Mouse (Mus musculus) heart, embryonic 16.5 days (tissue): ENCODE results near the gene Ferd3l. TPM values are rescaled to one million over a fixed set of nuclear protein-coding genes. Genes with fewer than 3 reads are reported as not detected.

Experiments used
- ATAC-seq: fragments of 200-750 bp; cut with Nextera tagmentation; replicated peaks from 2 replicates; pipeline ENCODE4 v1.8.0; 2017; ENCODE audit warnings: moderate number of reproducible peaks; ENCODE audit not compliant: insufficient read depth, low FRiP score; ENCODE audit errors: extremely low read depth
- H3K27ac ChIP-seq: fragments of 300-500 bp; sonication (generic); 2 replicates; pipeline ENCODE4 v1.5.1; 2014; ENCODE audit warnings: mild to moderate bottlenecking, low read length, control low read depth, moderate library complexity
- H3K27me3 ChIP-seq: fragments of 300-500 bp; sonication (generic); 2 replicates; pipeline ENCODE4 v1.6.1; 2014; ENCODE audit warnings: low read length, mixed read lengths; ENCODE audit not compliant: control insufficient read depth, insufficient read depth
- H3K36me3 ChIP-seq: fragments of 300-500 bp; sonication (generic); 2 replicates; pipeline ENCODE4 v1.6.1; 2014; ENCODE audit not compliant: control insufficient read depth, insufficient read depth
- H3K4me1 ChIP-seq: fragments of 300-500 bp; sonication (generic); 2 replicates; pipeline ENCODE4 v1.6.1; 2014; ENCODE audit warnings: low read length, mixed read lengths; ENCODE audit not compliant: control insufficient read depth, insufficient read depth
- H3K4me2 ChIP-seq: fragments of 300-500 bp; sonication (generic); 2 replicates; pipeline ENCODE4 v1.6.1; 2014; ENCODE audit warnings: low read depth, mild to moderate bottlenecking, control low read depth, low read length
- H3K4me3 ChIP-seq: fragments of 300-500 bp; sonication (generic); 2 replicates; pipeline ENCODE4 v1.5.1; 2014; ENCODE audit warnings: mild to moderate bottlenecking, control low read depth, low read length
- H3K9ac ChIP-seq: fragments of 300-500 bp; sonication (generic); 2 replicates; pipeline ENCODE4 v1.6.1; 2014; ENCODE audit warnings: low read length, control low read depth
- H3K9me3 ChIP-seq: fragments of 300-500 bp; sonication (generic); replicated peaks from 2 replicates; pipeline ENCODE4 v1.6.1; 2016; ENCODE audit warnings: low read length; ENCODE audit not compliant: control insufficient read depth
- WGBS: fragments of 180-500 bp; shearing (Covaris S2); extraction: QIAGEN DNeasy Blood & Tissue Kit; methylation state at CpG from one replicate; pipeline ENCODE4 v1.1.7; 2014; 5-methylcytosine and 5-hydroxymethylcytosine counted together
- polyA plus RNA-seq: library from polyadenylated mRNA; unstranded; fragments of >200 nt; fragmentation: Nextera tagmentation; extraction: Ambion mirVana; gene quantifications from 2 replicates; pipeline ENCODE4 v1.2.1, GENCODE M21; 2015

Ferd3l gene
- polyA plus RNA-seq, 1 experiment from 2014 or later: not detected

GRCm38 (mm10) chr12:33963671-33964369 lies 35.6 kb downstream of the Ferd3l start:
- Histone ChIP-seq H3K4me1 (peaks cover 4% of the 10 kb centered on the region; the same call in 1 of the 2 replicates), H3K36me3 (no peaks in the 10 kb centered on the region), H3K4me2 (no peak overlapping the region), H3K9ac (no peak overlapping the region), H3K9me3 (no peaks in the 10 kb centered on the region), H3K27me3 (peaks cover 70% of the 10 kb centered on the region), H3K27ac (no peak overlapping the region), H3K4me3 (no peak overlapping the region)
- no peak for ATAC-seq
- 19% methylated on average over 15 of the region's 15 CpGs for WGBS

- 37% methylated on average over 2 of the region's 2 CpGs for WGBS
- Histone ChIP-seq H3K9me3 (no peaks in the 10 kb centered on the region), H3K36me3 (no peaks in the 10 kb centered on the region), H3K27me3 (peaks cover 70% of the 10 kb centered on the region), H3K27ac (no peak overlapping the region), H3K4me2 (no peak overlapping the region), H3K4me1 (peaks cover 3% of the 10 kb centered on the region; the same call in 1 of the 2 replicates), H3K9ac (no peak overlapping the region), H3K4me3 (no peak overlapping the region)
- no peak for ATAC-seq
These were observed 36.2 kb downstream of the Ferd3l start for GRCm38 (mm10) chr12:33964427-33964826.

GRCm38 (mm10) chr12:33965661-33966360 lies 37.6 kb downstream of the Ferd3l start:
- no peaks in the 10 kb centered on the region for H3K9me3 ChIP-seq
- 15% methylated on average over 5 of the region's 5 CpGs for WGBS
- no peak for ATAC-seq
- H3K36me3 ChIP-seq: no peaks in the 10 kb centered on the region
- H3K4me3 ChIP-seq: no peak overlapping the region
- peaks cover 3% of the 10 kb centered on the region; the same call in 1 of the 2 replicates for H3K4me1 ChIP-seq
- no peak overlapping the region for H3K9ac ChIP-seq
- peaks cover 76% of the 10 kb centered on the region for H3K27me3 ChIP-seq
- no peak overlapping the region for H3K4me2 ChIP-seq
- H3K27ac ChIP-seq: no peak overlapping the region

- H3K27me3 ChIP-seq: peaks cover 77% of the 10 kb centered on the region
- H3K4me3 ChIP-seq: peak overlapping the region; percentile 37
- H3K27ac ChIP-seq: no peak overlapping the region
- H3K36me3 ChIP-seq: no peaks in the 10 kb centered on the region
- ATAC-seq: no peak
- H3K9ac ChIP-seq: no peak overlapping the region
- H3K4me2 ChIP-seq: peak overlapping the region; percentile 58
- WGBS: 3% methylated on average over 35 of the region's 35 CpGs
- H3K9me3 ChIP-seq: no peaks in the 10 kb centered on the region
- H3K4me1 ChIP-seq: peaks cover 3% of the 10 kb centered on the region; the same call in 1 of the 2 replicates
These were observed 38.5 kb downstream of the Ferd3l start for GRCm38 (mm10) chr12:33966490-33967415.

- no peaks in the 10 kb centered on the region for H3K36me3 ChIP-seq
- no peak for ATAC-seq
These were observed 39.3 kb downstream of the Ferd3l start for GRCm38 (mm10) chr12:33967514-33967913.

GRCm38 (mm10) chr12:33968041-33968897 lies 40.0 kb downstream of the Ferd3l start:
- peak overlapping the region; percentile 37 for H3K4me3 ChIP-seq

More at GRCm38 (mm10) chr12:33967514-33967913, 39.3 kb downstream of the Ferd3l start:
- 1% methylated on average over 21 of the region's 21 CpGs for WGBS
- Histone ChIP-seq H3K27me3 (peaks cover 69% of the 10 kb centered on the region), H3K9me3 (no peaks in the 10 kb centered on the region), H3K27ac (no peak overlapping the region), H3K9ac (no peak overlapping the region), H3K4me3 (peak overlapping the region; percentile 37), H3K4me1 (peaks cover 3% of the 10 kb centered on the region; the same call in 1 of the 2 replicates), H3K4me2 (peak overlapping the region; percentile 58)

GRCm38 (mm10) chr12:33968898-33969178 lies 40.6 kb downstream of the Ferd3l start:
- WGBS: 26% methylated on average over 4 of the region's 4 CpGs
- Histone ChIP-seq H3K36me3 (no peaks in the 10 kb centered on the region), H3K9ac (no peak overlapping the region), H3K4me3 (no peak overlapping the region), H3K4me2 (no peak overlapping the region), H3K27me3 (peaks cover 63% of the 10 kb centered on the region), H3K4me1 (peaks cover 3% of the 10 kb centered on the region; the same call in 1 of the 2 replicates), H3K27ac (no peak overlapping the region), H3K9me3 (no peaks in the 10 kb centered on the region)
- ATAC-seq: no peak

More at GRCm38 (mm10) chr12:33968041-33968897, 40.0 kb downstream of the Ferd3l start:
- WGBS: 5% methylated on average over 37 of the region's 37 CpGs
- ATAC-seq: no peak
- no peak overlapping the region for H3K9ac ChIP-seq
- no peak overlapping the region for H3K27ac ChIP-seq
- H3K9me3 ChIP-seq: no peaks in the 10 kb centered on the region
- H3K27me3 ChIP-seq: peaks cover 66% of the 10 kb centered on the region
- peak overlapping the region; percentile 58 for H3K4me2 ChIP-seq
- no peaks in the 10 kb centered on the region for H3K36me3 ChIP-seq
- H3K4me1 ChIP-seq: peaks cover 3% of the 10 kb centered on the region; the same call in 1 of the 2 replicates
